Mouse (Mus musculus) heart, embryonic 10.5 days (tissue): Measurements from ENCODE around the gene Mmp2. TPM values are rescaled to one million over a fixed set of nuclear protein-coding genes. Genes with fewer than 3 reads are reported as not detected.
"Not testable (repeated sequence)": the region's sequence is repeated elsewhere in the genome, so short reads cannot be mapped to it uniquely, and the experiment has no call there.

Experiments
- DNase-seq: peaks from one replicate; pipeline ENCODE4 v3.0.0-alpha.2; 2017; ENCODE audit warnings: low spot score
- H3K27ac ChIP-seq: fragments of 300-500 bp; sonication (generic); 2 replicates; pipeline ENCODE4 v1.5.1; 2016; ENCODE audit warnings: mild to moderate bottlenecking
- H3K27me3 ChIP-seq: fragments of 300-500 bp; sonication (generic); 2 replicates; pipeline ENCODE4 v1.6.1; 2016; ENCODE audit warnings: mild to moderate bottlenecking; ENCODE audit not compliant: poor library complexity, insufficient read depth, severe bottlenecking
- H3K36me3 ChIP-seq: fragments of 300-500 bp; sonication (generic); 2 replicates; pipeline ENCODE4 v1.6.1; 2016; ENCODE audit warnings: mild to moderate bottlenecking, moderate library complexity
- H3K4me1 ChIP-seq: fragments of 300-500 bp; sonication (generic); 2 replicates; pipeline ENCODE4 v1.6.1; 2016; ENCODE audit warnings: mild to moderate bottlenecking
- H3K4me3 ChIP-seq: fragments of 300-500 bp; sonication (generic); 2 replicates; pipeline ENCODE4 v1.5.1; 2016; ENCODE audit warnings: mild to moderate bottlenecking, moderate library complexity
- H3K9me3 ChIP-seq: fragments of 300-500 bp; sonication (generic); 2 replicates; pipeline ENCODE4 v1.6.1; 2016; ENCODE audit warnings: mild to moderate bottlenecking, moderate library complexity
- WGBS: fragments of 180-500 bp; shearing (Covaris S2); methylation state at CpG from one replicate; pipeline ENCODE4 v1.1.7; 2016; 5-methylcytosine and 5-hydroxymethylcytosine counted together
- polyA plus RNA-seq: library from polyadenylated mRNA; unstranded; fragments of >200 nt; fragmentation: Nextera tagmentation; extraction: Ambion mirVana; gene quantifications from 2 replicates; pipeline ENCODE4 v1.2.1, GENCODE M21; 2016

Gene Mmp2
- 72.3 and 96.5 TPM in 2 replicates for polyA plus RNA-seq

DNA sequence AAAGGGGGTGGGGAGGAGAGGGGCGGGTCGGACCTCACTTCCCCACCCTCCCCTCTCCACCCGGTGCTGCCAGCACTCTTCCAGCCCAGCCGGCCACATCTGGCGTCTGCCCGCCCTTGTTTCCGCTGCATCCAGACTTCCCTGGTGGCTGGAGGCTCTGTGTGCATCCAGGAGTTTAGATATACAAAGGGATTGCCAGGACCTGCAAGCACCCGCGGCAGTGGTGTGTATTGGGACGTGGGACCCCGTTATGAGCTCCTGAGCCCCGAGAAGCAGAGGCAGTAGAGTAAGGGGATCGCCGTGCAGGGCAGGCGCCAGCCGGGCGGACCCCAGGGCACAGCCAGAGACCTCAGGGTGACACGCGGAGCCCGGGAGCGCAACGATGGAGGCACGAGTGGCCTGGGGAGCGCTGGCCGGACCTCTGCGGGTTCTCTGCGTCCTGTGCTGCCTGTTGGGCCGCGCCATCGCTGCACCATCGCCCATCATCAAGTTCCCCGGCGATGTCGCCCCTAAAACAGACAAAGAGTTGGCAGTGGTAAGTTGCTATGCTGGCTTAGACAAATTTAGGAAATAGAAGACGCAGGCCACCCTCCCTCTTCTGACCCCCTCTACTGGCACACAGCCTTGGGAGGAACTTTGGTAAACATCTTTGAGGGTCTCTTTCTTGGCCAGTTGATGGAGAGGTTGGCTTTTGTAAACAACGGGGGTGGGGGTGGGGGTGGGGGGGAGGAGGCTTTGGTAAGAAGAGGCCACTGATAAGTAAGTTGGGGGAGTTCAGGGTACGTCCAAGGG is at the start of gene Mmp2:
Gene Mmp2 (plus strand): TSS at position 49 of the 792 bp plus-strand sequence.
- DNase-seq = no peak
- WGBS = 1% methylated on average over 35 of the region's 37 CpGs
- H3K9me3 ChIP-seq = no peaks in the 10 kb centered on the region
- peak within 1 kb of the TSS; percentile 90 for H3K27ac ChIP-seq
- H3K4me1 ChIP-seq = peaks cover 19% of the 10 kb centered on the region
- peak within 1 kb of the TSS; percentile 69 for H3K4me3 ChIP-seq
- H3K27me3 ChIP-seq = peaks cover 38% of the 10 kb centered on the region; the same call in 1 of the 2 replicates
- peaks cover 17% of the 10 kb centered on the region for H3K36me3 ChIP-seq

DNA sequence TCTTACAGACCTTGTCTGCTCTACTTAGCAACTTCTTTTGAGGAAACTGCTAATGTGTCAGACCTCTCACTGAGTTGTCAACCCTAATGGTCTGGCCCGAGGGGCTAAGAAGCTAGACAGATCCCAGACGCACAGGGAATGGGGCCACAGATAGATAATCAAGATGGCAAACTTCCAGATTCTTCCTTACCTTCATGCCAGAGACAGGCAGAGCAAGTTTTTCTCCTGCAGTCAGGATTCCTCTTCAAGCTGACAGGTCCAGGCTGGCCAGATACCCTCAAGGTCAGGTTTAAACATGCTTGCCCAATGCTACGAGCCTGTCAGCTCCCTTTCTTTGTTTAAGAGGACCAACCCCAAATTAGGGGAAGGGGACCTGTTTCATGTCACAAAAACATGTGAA is 46.1 kb upstream of the Mmp2 start:
- Histone ChIP-seq H3K9me3 (no peaks in the 10 kb centered on the region), H3K27me3 (peaks cover 8% of the 10 kb centered on the region; the same call in 1 of the 2 replicates), H3K27ac (no peak overlapping the region), H3K36me3 (no peaks in the 10 kb centered on the region), H3K4me3 (no peak overlapping the region), H3K4me1 (peaks cover 9% of the 10 kb centered on the region)
- WGBS = 21% methylated on average over 3 of the region's 3 CpGs
- DNase-seq = no peak

DNA sequence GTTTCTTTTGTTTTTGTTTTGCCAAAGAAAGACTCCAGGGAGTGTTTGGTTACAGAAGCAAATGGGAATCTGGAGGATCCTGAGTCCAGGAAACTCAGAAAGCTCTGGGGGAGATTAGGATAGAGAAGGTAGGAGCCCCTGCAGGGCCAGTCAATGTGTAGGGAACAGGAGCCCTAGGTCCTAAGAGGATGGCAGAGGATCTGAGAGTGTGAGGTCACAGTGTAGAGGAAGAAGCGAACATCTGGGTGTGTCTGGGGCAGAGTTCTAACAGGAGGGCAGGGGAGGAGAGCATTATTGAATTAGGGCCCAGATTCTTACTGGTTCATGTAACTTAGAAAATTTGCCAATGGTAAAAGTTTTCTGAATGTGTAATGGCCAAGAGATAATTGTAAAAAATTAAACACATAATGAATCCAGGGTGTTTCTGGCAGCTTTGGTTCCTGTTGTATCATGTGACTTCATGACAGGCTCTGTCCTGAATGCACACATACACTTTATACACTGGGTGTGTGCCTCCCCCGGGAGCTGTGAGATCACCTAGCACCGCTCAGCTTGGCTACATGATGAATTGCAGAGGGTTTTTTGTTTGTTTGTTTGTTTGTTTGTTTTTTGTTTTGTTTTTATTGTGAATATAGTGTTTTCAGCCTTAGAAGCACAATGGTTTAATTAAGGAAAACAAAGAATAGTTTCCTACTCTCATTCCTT is 43.0 kb upstream of the Mmp2 start:
- H3K27me3 ChIP-seq = peaks cover 5% of the 10 kb centered on the region; the same call in 1 of the 2 replicates
- H3K36me3 ChIP-seq = no peaks in the 10 kb centered on the region
- H3K27ac ChIP-seq = no peak overlapping the region
- no peak overlapping the region for H3K4me3 ChIP-seq
- DNase-seq = no peak
- no peaks in the 10 kb centered on the region for H3K4me1 ChIP-seq
- 68% methylated on average over 3 of the region's 3 CpGs for WGBS
- no peaks in the 10 kb centered on the region for H3K9me3 ChIP-seq

DNA sequence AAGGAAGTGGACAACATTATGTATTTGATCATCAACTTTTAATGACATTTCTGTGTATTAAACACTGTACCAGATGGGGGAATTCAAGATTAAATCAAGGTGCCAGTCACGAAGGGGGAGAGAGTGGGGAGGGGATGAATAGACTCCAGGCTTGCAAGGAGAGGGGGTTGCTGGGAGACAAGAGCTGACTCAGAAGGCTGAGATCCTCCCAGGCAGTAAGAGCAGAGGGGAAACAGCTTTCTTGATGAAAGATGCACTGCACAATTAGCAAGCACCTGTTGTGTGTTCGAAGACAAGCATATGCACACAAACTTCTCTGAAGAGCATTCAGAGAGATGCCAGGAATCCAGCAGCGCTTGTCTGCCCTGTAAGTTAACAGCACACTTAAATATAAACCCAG is 36.3 kb upstream of the Mmp2 start:
- 71% methylated on average over 3 of the region's 3 CpGs for WGBS
- DNase-seq = peak; percentile 56
- Histone ChIP-seq H3K4me3 (no peak overlapping the region), H3K4me1 (no peaks in the 10 kb centered on the region), H3K9me3 (no peaks in the 10 kb centered on the region), H3K36me3 (no peaks in the 10 kb centered on the region), H3K27me3 (no peaks in the 10 kb centered on the region), H3K27ac (no peak overlapping the region)

DNA sequence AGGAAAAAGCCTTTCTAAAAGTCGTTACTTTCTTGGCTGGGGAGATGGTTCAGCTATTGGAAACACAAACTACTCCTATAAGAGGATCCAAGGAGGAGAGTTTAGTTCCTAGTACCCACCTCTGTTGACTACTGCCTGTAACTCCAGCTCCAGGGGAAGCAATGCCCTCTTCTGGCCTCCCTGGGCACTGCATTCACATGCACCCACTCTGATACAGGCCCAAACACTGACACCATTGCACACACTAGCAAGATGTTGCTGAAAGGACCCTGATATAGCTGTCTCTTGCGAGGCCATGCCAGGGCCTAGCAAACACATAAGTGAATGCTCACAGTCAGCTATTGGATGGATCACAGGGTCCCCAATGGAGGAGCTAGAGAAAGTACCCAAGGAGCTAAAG is 35.1 kb upstream of the Mmp2 start:
- not testable (repeated sequence) for H3K9me3 ChIP-seq, H3K27ac ChIP-seq, H3K4me3 ChIP-seq, H3K4me1 ChIP-seq, H3K36me3 ChIP-seq, H3K27me3 ChIP-seq
- WGBS = 80% methylated on average over 2 of the region's 2 CpGs
- DNase-seq = peak; percentile 30

DNA sequence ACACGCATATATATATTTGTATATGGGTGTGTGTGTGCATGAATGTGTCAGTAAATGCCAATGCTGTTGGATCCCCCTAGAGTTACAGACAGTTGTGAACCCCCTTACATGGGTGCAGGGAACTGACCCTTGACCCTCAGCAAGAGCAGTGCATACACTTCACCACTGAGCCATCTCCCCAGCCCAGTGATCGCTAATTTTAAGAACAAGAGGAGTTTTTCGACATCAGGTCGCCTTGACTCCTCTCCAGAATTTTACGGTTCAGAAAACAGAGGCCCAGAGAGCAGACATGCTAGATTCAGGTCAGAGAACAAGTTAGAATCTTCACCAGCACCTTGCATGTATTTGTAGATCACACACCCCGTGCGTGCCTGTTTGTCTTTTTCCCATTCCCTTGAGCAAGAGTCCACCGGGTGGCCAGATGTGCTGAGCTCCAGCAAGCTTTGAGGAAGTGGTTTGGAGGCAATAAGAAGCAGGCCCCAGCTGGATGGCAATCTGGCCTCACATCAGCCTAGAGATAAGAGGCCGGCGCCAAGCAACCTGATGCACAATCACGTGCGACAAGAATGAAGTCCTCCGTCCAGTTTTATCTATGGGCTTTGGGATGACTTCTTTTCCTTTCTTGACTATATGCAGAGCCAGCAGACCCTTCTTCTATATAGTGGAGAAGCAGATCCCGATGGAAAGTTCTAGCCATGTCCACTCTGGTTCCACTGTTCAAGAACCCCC is 33.1 kb upstream of the Mmp2 start:
- Histone ChIP-seq H3K4me3 (no peak overlapping the region), H3K9me3 (no peaks in the 10 kb centered on the region), H3K36me3 (no peaks in the 10 kb centered on the region), H3K4me1 (no peaks in the 10 kb centered on the region), H3K27me3 (no peaks in the 10 kb centered on the region), H3K27ac (no peak overlapping the region)
- 66% methylated on average over 14 of the region's 14 CpGs for WGBS
- DNase-seq = peak; percentile 53

DNA sequence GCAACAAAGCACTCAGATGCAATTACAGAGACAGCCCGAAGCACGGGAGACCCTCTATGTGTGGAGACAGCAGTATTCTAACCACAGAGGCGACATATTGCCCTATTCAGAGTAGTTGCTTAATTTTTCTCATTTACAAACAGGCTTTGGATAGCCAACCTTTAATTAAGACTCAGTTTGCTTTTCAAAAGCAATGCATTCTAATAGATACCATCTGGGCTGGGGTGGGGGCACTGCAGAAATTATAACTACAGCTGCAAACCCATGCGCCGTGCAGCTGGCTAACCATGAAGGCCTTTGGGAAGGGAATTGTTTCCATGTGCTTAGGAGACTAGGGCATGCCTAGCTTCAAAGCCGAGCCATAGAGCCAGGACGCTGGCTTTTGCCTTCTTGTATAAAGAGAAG is 29.6 kb upstream of the Mmp2 start:
- Histone ChIP-seq H3K27me3 (no peaks in the 10 kb centered on the region), H3K9me3 (no peaks in the 10 kb centered on the region), H3K4me3 (no peak overlapping the region), H3K4me1 (no peaks in the 10 kb centered on the region), H3K36me3 (no peaks in the 10 kb centered on the region), H3K27ac (no peak overlapping the region)
- WGBS = 81% methylated on average over 7 of the region's 7 CpGs
- DNase-seq = peak; percentile 19

DNA sequence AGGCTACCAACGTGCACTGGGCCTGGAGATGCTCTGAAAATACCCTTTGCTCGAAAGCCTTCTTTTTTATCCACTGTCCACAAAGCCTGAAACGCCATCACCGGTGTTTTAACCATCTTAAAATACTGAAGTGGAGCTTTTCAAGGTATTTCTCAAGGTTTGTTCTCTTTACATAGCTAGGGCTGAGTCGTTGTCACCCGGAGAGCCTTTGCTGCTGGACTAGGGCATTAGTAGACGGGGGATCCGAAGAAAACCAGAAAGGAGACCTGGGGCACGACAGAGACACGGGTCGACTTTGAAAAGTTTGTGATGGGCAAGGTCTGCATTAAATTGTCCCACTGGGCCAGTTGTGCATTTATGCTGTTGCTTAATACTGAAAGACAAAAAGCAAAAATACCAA is 27.7 kb upstream of the Mmp2 start:
- Histone ChIP-seq H3K9me3 (no peaks in the 10 kb centered on the region), H3K4me1 (no peaks in the 10 kb centered on the region), H3K27ac (no peak overlapping the region), H3K27me3 (no peaks in the 10 kb centered on the region), H3K4me3 (no peak overlapping the region), H3K36me3 (no peaks in the 10 kb centered on the region)
- WGBS = 82% methylated on average over 11 of the region's 11 CpGs
- DNase-seq = peak; percentile 60

DNA sequence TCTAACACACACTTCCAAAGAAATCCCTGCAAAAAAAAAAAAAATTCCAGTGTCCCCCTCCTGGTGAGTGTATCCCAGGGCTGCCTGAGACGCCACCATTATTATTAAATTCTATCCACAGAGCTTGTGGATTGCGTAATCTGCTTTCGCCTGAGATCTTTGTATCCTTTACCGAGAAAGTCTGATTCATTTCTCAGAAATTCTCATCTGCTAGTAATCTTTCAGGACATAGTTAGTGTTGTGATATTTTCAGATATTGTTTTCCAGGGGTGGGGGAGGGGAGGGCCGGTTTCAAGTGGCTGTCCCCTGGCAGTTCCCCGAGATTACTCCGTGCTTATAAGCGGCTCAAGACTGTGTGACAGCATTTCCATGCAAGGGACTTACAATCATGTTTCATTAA is 25.9 kb upstream of the Mmp2 start:
- WGBS = 67% methylated on average over 8 of the region's 8 CpGs
- H3K36me3 ChIP-seq = no peaks in the 10 kb centered on the region
- peak; percentile 19 for DNase-seq
- no peaks in the 10 kb centered on the region for H3K9me3 ChIP-seq
- H3K4me1 ChIP-seq = no peaks in the 10 kb centered on the region
- no peak overlapping the region for H3K4me3 ChIP-seq
- no peak overlapping the region for H3K27ac ChIP-seq
- H3K27me3 ChIP-seq = no peaks in the 10 kb centered on the region

DNA sequence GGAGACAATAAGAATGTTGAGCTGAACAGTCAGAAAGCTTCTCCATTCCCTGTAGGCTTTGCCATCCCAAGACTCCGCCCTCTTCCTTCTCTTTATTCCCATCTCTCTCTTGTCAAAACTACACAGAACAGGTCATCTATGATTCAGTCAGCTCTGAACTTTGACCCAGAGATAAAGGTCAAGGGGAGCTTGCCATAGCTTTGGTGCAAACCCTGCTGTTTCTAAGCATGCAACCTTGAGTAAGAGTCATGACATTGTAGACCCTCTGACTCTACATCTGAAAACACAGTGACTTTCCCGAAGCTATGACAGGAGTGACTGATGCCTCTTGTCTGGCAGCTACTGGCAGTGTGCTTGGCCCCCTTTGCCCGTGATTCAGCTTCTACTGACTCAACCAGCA is 24.5 kb upstream of the Mmp2 start:
- H3K36me3 ChIP-seq = no peaks in the 10 kb centered on the region
- no peaks in the 10 kb centered on the region for H3K9me3 ChIP-seq
- H3K27me3 ChIP-seq = no peaks in the 10 kb centered on the region
- WGBS = 77% methylated on average over 3 of the region's 3 CpGs
- H3K4me1 ChIP-seq = no peaks in the 10 kb centered on the region
- no peak overlapping the region for H3K4me3 ChIP-seq
- no peak overlapping the region for H3K27ac ChIP-seq
- peak; percentile 33 for DNase-seq

DNA sequence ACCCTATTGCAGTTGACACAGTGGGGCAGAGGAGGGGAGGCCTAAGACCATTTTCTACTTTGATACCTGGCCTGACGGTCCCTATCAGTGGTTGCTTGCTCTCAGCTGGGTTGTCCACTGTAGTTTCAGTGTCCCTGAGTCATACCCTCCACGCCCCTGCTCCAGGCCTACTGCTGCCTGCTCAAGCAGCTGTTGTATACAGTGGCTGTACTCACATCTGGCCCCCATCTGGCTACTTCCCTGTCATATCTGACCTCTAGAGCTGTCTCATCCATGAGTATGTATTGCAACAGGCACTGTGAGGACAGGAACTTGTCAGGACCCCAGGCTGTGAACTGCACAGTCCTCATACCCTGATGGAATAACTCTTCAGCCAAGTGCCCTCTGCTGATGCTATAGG is 14.3 kb upstream of the Mmp2 start:
- WGBS = 65% methylated on average over 2 of the region's 2 CpGs
- Histone ChIP-seq H3K27ac (no peak overlapping the region), H3K4me1 (no peaks in the 10 kb centered on the region)

DNA sequence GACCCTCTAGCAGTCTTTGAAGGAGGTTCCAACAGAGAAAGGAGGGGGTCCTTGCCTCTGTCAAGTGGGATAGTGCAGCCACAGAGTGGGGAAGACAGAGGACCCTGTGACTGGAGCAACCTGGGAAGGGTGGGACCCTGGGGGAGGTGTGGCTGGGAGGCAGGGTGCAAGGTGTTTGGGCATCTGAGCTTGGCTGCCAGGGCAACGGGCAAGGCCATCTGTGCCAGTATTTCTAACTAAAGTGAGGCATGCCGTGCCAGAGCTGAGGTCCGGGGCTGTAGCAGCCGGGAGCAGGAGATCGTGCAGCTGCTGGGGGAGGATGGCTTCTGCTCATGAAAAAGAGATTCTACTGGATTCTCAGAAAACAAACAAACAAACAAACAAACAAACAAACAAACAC is 11.4 kb upstream of the Mmp2 start:
- 86% methylated on average over 5 of the region's 5 CpGs for WGBS
- H3K4me3 ChIP-seq = no peak overlapping the region
- H3K4me1 ChIP-seq = no peaks in the 10 kb centered on the region
- no peak for DNase-seq
- H3K27me3 ChIP-seq = peaks cover 6% of the 10 kb centered on the region; the same call in 1 of the 2 replicates
- no peaks in the 10 kb centered on the region for H3K9me3 ChIP-seq
- no peak overlapping the region for H3K27ac ChIP-seq
- H3K36me3 ChIP-seq = no peaks in the 10 kb centered on the region

More for the DNA sequence above, 14.3 kb upstream of the Mmp2 start:
- no peaks in the 10 kb centered on the region for H3K9me3 ChIP-seq
- DNase-seq = no peak
- H3K27me3 ChIP-seq = peaks cover 6% of the 10 kb centered on the region; the same call in 1 of the 2 replicates
- no peaks in the 10 kb centered on the region for H3K36me3 ChIP-seq
- no peak overlapping the region for H3K4me3 ChIP-seq
